Mouse (Mus musculus) neutrophil, adult 5-6 weeks (primary cell): ENCODE measurements at regions not wholly inside any gene's neighbourhood (a gene's known extent, or its start where the extent isn't known, plus 50 kb on each side); places are given as distances from the start of the nearest gene placed in this dataset.

Experiments used
- ATAC-seq: fragments of 151-379, 151-347 bp; 2 replicates; pipeline ENCODE4 v1.8.0; 2017; ENCODE audit warnings: mild to moderate bottlenecking, moderate TSS enrichment; ENCODE audit not compliant: insufficient number of reproducible peaks, poor library complexity, low FRiP score, severe bottlenecking; ENCODE audit errors: extremely low read depth

GRCm38 (mm10) chr10:111111020-111111419 lies 53.5 kb upstream of the Osbpl8 start:
- ATAC-seq, result no peak

GRCm38 (mm10) chr10:111108658-111109633 lies 55.6 kb upstream of the Osbpl8 start:
- peak; percentile 70 for ATAC-seq

DNA sequence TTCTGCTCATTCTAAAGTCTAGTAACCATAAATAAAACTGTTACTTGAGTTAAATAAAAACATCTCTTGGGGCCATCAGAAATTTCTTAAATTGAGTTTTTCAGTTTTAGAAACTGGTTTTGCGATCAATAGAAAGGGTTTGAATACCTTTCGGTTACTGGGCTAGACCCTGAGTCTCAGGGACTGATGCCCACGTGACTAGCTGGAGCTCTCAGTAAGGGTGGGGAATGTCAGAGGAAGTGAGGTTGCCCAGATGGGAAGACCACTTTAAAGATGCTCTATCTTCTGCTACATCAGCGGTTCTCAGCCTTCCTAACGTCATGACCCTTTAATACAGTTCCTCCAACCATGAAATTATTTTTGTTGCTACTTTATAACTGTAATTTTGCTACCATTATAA lies 56.7 kb upstream of the Osbpl8 start:
- ATAC-seq, result no peak

GRCm38 (mm10) chr10:111107387-111107786 lies 57.2 kb upstream of the Osbpl8 start:
- peak; percentile 73 for ATAC-seq

- ATAC-seq, result no peak
Measured at GRCm38 (mm10) chr10:111106411-111106810, 58.1 kb upstream of the Osbpl8 start.

DNA sequence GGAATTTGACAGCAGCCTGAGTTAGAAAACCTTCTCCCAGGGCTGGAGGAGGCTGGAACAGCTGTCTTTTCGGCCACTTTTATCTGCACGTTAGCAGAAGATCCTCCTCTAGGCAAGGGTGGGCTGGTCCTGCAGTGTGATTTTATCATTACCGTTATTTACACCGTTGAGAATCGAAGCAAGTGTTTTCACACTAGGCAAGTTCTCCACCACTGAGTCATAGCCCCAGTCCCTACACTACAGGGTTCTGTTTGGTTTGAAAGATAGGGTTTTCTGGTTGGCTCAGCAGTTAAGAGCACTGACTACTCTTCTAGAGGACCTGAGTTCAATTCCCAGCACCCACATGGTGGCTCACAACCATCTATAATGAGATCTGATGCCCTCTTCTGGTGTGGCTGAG lies 58.9 kb upstream of the Osbpl8 start:
- ATAC-seq, result no peak

GRCm38 (mm10) chr10:111103512-111103911 lies 61.0 kb upstream of the Osbpl8 start:
- no peak for ATAC-seq

- peak; percentile 90 for ATAC-seq
Measured at GRCm38 (mm10) chr10:111103086-111103485, 61.5 kb upstream of the Osbpl8 start.

GRCm38 (mm10) chr10:111101901-111102761 lies 62.4 kb upstream of the Osbpl8 start:
- no peak for ATAC-seq

DNA sequence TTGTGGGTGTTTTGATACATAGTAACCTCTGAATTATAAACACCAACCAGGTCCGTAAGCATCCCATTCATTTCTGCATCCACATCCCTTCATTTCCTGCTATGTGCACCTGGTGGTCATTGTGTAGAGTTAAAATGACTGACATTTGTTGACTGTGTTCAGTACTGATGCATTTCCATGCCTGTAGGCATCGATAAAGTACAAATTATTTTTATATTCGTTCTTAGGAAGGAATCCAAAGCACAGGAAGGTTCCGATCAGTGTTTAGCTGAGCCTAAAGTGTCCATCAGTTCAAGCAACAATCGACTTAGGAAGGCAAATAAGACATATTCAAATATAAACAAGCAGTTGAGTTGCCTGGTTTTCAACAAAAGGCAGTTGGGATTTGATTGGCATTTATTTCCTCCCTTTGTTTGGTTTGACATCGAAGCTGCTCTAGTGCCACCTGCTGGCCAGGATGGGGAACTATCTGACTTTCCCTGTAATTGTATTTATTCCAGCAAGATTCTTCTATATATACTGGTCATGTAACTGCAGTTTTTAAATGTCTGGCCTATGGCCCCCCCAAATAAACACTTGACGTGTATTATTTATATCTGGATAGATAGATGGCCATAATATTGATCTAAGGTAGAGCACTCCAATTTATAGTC lies 64.6 kb upstream of the Osbpl8 start:
- ATAC-seq, result peak; percentile 58

DNA sequence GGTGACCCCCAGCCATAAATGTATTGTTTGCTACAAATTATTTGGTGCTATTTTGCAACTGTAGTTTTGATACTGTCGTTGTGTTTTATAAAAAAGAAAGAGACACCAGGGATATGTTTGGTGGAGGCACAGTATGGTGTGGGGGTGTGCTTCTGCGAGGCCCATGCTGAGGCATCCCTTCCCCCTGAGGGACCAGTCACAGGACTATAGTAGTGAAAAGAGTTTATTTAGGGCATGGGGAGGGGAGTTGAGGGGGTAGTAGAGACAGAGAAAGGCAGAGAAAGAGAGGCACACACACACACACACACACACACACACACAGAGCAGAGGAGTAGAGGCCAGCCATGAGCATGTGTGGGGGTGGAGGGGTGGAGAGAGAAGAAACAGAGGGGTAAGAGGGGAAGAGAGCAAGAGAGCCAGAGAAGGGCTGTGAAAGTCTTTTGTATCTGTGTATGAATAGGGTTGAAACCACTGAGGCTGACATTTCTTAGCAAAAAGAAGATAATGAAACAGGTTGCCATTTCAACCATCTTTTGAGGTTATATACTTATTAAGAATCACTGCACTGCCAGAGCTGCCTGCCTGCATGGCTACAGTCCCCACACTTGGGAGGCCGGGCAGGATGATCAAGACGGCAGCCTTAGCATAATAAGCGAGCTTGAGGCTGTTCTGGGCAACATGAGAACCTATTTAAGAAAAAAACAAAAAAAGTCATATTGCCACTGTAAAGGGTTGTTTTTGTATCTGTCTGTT lies 65.3 kb upstream of the Osbpl8 start:
- ATAC-seq, result no peak

DNA sequence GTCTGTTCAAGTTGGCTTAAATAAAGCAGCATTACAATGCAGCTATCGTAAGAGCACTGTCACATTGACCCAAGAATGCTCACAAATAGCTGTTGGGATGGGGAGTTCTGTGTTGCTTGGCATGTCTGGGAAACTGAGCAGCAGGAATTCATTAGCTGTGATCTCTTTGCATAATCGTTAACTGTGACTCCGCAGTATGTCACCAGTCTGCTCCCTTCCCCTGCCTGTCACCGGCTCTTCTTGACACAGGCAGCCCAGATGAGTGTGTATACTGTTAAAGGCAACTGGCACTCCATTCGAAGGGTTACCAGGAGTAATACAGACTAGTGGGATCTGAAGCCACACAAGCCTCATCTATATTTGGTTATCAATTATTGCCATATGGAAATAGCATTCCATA lies 67.3 kb upstream of the Osbpl8 start:
- no peak for ATAC-seq

GRCm38 (mm10) chr10:111096811-111097210 lies 67.7 kb upstream of the Osbpl8 start:
- ATAC-seq, result no peak

DNA sequence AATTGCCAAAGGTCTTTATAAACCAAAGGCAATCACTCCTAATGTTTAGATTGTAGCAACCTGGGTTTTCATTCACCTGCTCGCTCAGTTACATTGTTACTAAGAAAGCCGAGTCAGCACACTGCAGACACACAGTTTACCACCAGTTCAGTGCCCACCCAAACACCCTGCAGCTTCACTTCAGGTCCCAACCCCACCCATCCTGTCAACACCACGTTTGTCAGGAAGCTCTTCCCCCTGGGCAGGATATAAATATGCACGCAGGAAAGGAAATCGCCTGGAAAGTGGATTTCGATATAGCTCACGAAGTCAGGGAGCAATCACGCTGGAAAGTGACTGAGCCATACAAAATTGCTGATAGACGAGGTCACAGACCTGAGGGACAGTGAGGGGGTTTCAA lies 70.1 kb upstream of the Osbpl8 start:
- ATAC-seq, result no peak

DNA sequence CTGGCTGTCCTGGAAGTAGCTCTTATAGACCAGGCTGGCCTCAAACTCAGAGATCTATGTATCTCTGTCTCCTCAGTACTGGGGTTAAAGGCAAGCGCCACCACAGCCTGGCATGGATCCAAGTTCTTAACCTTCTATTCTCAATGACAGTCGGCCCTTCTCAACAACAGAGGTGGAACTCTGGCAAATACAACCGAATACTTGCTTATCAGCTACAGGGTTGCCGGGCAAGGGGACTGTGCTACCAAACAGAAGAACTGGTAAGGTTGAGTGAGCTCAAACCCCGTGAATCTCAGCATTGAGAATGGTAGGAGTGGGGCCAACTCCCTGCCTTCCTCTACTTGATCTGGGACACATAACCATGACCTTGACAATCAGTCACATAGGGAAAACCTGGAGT lies 75.2 kb upstream of the Osbpl8 start:
- ATAC-seq, result no peak

- ATAC-seq, result no peak
Measured at GRCm38 (mm10) chr10:111085561-111085960, 75.6 kb upstream of the Zdhhc17 start.

DNA sequence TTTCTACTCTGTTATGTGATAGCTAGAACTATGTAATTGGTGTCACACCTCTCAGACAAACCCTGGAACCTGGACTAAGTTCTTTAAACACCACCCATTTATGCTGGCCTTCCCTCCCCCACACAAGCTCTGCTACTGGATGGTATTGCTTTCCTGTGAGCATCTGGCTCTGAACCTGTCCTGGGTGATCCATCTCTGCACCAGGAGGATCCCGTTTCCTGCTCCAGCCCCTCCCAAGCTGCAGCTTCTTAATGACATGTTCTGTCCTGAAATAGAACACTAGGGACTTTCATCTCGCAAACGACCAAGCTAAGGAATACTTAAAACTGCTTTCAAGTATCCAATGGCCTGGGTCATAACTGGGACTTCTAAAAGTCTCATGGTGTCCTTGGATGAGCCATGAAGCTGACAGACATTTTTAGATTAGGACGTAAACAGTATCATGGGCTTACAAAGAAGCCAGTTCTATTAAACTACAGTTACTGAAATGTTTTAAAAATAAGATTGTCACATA lies 74.4 kb upstream of the Zdhhc17 start:
- no peak for ATAC-seq

DNA sequence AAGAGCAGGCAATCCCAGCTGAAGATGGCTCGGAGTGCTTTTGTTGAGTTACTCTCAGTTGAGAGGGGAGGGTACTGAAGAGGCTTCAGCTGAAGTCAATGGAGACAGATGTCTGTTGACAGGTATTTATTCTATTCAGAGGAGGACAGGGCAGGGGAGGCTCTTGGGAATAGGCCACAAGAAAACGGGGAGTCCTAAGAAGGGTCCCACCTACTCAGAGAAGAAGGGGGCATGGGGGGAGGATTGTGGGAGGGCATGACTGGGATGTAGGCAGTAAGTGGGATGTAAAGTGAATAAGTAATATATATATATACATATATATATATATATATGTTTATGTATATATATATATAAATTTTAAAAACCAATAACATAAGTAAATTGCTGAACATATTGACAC lies 73.9 kb upstream of the Zdhhc17 start:
- ATAC-seq, result no peak

DNA sequence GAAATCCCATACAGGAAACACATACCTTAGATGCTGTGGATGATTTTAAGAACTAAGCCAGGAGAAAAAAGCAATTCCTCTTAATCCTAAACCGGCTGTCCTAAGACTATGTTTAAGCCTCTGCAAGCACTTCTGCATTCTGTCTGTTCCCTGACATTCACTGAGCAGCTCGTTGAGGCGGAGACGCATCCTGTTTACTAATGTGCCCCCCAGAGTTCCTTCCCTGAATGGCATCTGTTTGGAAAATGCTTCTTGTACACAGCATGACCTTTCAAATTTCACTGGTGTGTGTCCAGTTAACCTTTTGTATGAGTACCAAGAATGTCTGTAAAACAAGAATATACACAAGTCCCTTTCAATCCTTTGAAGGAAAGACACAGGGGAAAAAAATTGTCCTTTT lies 73.4 kb upstream of the Zdhhc17 start:
- ATAC-seq, result no peak
